In the genomic region with DNA sequence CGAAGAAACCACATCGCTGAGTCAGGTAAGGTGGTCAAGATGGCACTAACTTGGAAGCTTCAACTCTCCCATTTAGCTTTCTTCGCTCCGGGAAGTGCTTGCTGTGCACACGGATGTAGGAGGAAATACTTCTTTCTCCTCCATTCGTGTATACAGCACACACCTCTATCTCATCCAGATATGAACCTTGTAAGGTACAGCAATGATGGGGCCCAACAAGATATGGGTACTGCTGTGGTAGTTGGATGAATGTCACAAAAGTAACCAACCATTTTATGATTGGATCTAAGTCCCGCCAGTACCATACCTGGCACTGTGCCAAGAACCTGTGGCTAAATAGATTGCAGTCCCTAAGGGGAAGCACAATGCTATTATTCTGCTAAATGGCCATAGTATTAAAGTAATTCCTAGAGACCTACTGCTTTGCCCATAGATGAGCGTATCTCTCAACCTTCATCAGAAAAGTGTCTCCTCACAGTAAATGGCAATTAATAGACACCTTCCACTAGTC, we compare ENCODE assay signal across 19 mouse cellular contexts. TPM values are rescaled to one million over a fixed set of nuclear protein-coding genes. Genes with fewer than 3 reads are reported as not detected.
DNase-seq lines count a peak whose midpoint lies in the region; ATAC-seq and TF ChIP-seq lines count a peak whose summit lies in the region.
"Had no signal": no experiment of that assay in that cellular context is flagged by ENCODE, and none has a peak within 500 bp of the region (broad histone marks: within the 10 kb centered on the region; RNA-seq: fewer than 3 reads in every experiment).

No protein-coding gene starts in this region.

- peaks cover 19% of the 10 kb centered on the region; the same call in 1 of the 2 replicates for H3K79me2 ChIP-seq in macrophage (ENCODE audit: inconsistent target)
- no peaks in the 10 kb centered on the region for H3K79me2 ChIP-seq in heart, adult 2 months (replicated peaks; ENCODE audit: control insufficient read depth, insufficient read depth, low read length)

- peak; percentile 8 for DNase-seq in forebrain, embryonic 14.5 days (ENCODE audit: low spot score)
- peak; percentile 24 for DNase-seq in 3T3-L1 (ENCODE audit: low read depth, low spot score)
- peak; percentile 14 for DNase-seq in brain, embryonic 14.5 days (ENCODE audit: low read depth)
- no peak for DNase-seq in heart, adult 2 months
- DNase-seq in hindbrain, postnatal 0 days (ENCODE audit: low spot score) = no peak
- DNase-seq: adrenal gland, postnatal 36 days; layer of hippocampus, postnatal 36 days; lung, postnatal 4 days; right cerebral cortex, postnatal 4 days; thymus, postnatal 36 days had no signal

- no peak overlapping the region for H3K4me2 ChIP-seq in forebrain, embryonic 14.5 days (ENCODE audit: low read length)
- H3K4me2 ChIP-seq in forebrain, embryonic 13.5 days = no peak overlapping the region
- no peak overlapping the region for H3K4me2 ChIP-seq in hindbrain, postnatal 0 days (ENCODE audit: low read depth, low read length)

- H3K9me3 ChIP-seq in forebrain, embryonic 14.5 days (replicated peaks; ENCODE audit: control insufficient read depth, low read length) = no peaks in the 10 kb centered on the region
- no peaks in the 10 kb centered on the region for H3K9me3 ChIP-seq in forebrain, embryonic 13.5 days (replicated peaks)
- H3K9me3 ChIP-seq in hindbrain, postnatal 0 days (ENCODE audit: low read length) = no peaks in the 10 kb centered on the region
- H3K9me3 ChIP-seq: forebrain, embryonic 15.5 days; heart, embryonic 15.5 days; limb, embryonic 15.5 days; midbrain, embryonic 12.5 days; neural tube, embryonic 15.5 days had no signal

- no peaks in the 10 kb centered on the region for H3K4me1 ChIP-seq in forebrain, embryonic 14.5 days (ENCODE audit: control insufficient read depth, insufficient read depth, low read length)
- peaks cover 16% of the 10 kb centered on the region for H3K4me1 ChIP-seq in forebrain, embryonic 13.5 days
- H3K4me1 ChIP-seq in heart, adult 2 months (ENCODE audit: control insufficient read depth, insufficient read depth, low read length) = peaks cover 4% of the 10 kb centered on the region
- H3K4me1 ChIP-seq in hindbrain, postnatal 0 days (ENCODE audit: insufficient read depth, low read length) = 0 out of 2 replicates have a peak, but pooled peaks cover 6% of the 10 kb centered on the region

- H3K4me3 ChIP-seq in forebrain, embryonic 14.5 days (ENCODE audit: low read depth, low read length) = no peak overlapping the region
- H3K4me3 ChIP-seq in forebrain, embryonic 13.5 days = no peak overlapping the region
- H3K4me3 ChIP-seq in macrophage (ENCODE audit: inconsistent target) = no peak overlapping the region
- no peak overlapping the region for H3K4me3 ChIP-seq in heart, adult 2 months
- no peak overlapping the region for H3K4me3 ChIP-seq in hindbrain, postnatal 0 days (ENCODE audit: low read length)
- H3K4me3 ChIP-seq: midbrain, embryonic 12.5 days; myocyte had no signal

- intact Hi-C loops in heart, adult 2 months (cut with DNase I) = no loop called here

- 85% methylated on average over 8 of the region's 8 CpGs for WGBS in forebrain, embryonic 14.5 days
- 83% methylated on average over 8 of the region's 8 CpGs for WGBS in forebrain, embryonic 13.5 days
- WGBS in macrophage (ENCODE audit: missing documents) = 74% methylated on average over 8 of the region's 8 CpGs
- 80% methylated on average over 8 of the region's 8 CpGs for WGBS in heart, adult 2 months
- 80% methylated on average over 8 of the region's 8 CpGs for WGBS in hindbrain, postnatal 0 days

- TF ChIP-seq POLR2A in brain, embryonic 14.5 days (IDR thresholded peaks at IDR 0.05; ENCODE audit: borderline replicate concordance, extremely low read depth, insufficient read depth, insufficient read length, poor library complexity, severe bottlenecking) = no peak
- no peak for TF ChIP-seq POLR2A in heart, adult 2 months (IDR thresholded peaks at IDR 0.05; ENCODE audit: insufficient read depth, low read depth, low read length)

- 0 out of 2 replicates have a peak, but pooled peaks cover 4% of the 10 kb centered on the region for H3K27me3 ChIP-seq in forebrain, embryonic 14.5 days (replicated peaks; ENCODE audit: control insufficient read depth, insufficient read depth, low read length)
- H3K27me3 ChIP-seq in forebrain, embryonic 13.5 days = peaks cover 17% of the 10 kb centered on the region
- no peaks in the 10 kb centered on the region for H3K27me3 ChIP-seq in heart, adult 2 months (ENCODE audit: control insufficient read depth, insufficient read depth, low read length)
- no peaks in the 10 kb centered on the region for H3K27me3 ChIP-seq in hindbrain, postnatal 0 days (ENCODE audit: insufficient read depth, low read length)
- H3K27me3 ChIP-seq: heart, embryonic 15.5 days; limb, embryonic 15.5 days had no signal

- no peak for TF ChIP-seq EP300 in heart, adult 2 months (IDR thresholded peaks at IDR 0.05; ENCODE audit: insufficient read depth, low read depth, low read length)

- no peak overlapping the region for H3K9ac ChIP-seq in forebrain, embryonic 14.5 days (ENCODE audit: low read length)
- no peak overlapping the region for H3K9ac ChIP-seq in forebrain, embryonic 13.5 days
- no peak overlapping the region for H3K9ac ChIP-seq in heart, adult 2 months (ENCODE audit: low read depth, low read length)
- no peak overlapping the region for H3K9ac ChIP-seq in hindbrain, postnatal 0 days (replicated peaks; ENCODE audit: low read length)
- H3K9ac ChIP-seq: forebrain, embryonic 15.5 days; heart, embryonic 15.5 days; limb, embryonic 15.5 days; midbrain, embryonic 12.5 days; neural tube, embryonic 15.5 days had no signal

- H3K36me3 ChIP-seq in forebrain, embryonic 14.5 days (ENCODE audit: control insufficient read depth, insufficient read depth, low read length) = no peaks in the 10 kb centered on the region
- no peaks in the 10 kb centered on the region for H3K36me3 ChIP-seq in forebrain, embryonic 13.5 days (ENCODE audit: poor library complexity, severe bottlenecking)
- H3K36me3 ChIP-seq in macrophage (ENCODE audit: inconsistent target) = no peaks in the 10 kb centered on the region
- H3K36me3 ChIP-seq in heart, adult 2 months (ENCODE audit: control insufficient read depth, insufficient read depth, low read length) = no peaks in the 10 kb centered on the region
- H3K36me3 ChIP-seq in hindbrain, postnatal 0 days (ENCODE audit: insufficient read depth, low read length) = no peaks in the 10 kb centered on the region
- H3K36me3 ChIP-seq: forebrain, embryonic 15.5 days; heart, embryonic 15.5 days; limb, embryonic 15.5 days; midbrain, embryonic 12.5 days; neural tube, embryonic 15.5 days had no signal

- H3K27ac ChIP-seq in forebrain, embryonic 14.5 days (ENCODE audit: low read depth, low read length) = no peak overlapping the region
- H3K27ac ChIP-seq in forebrain, embryonic 13.5 days = no peak overlapping the region
- 0 out of 2 replicates have a peak overlapping the region, but pooled peaks have one; percentile 73 for H3K27ac ChIP-seq in macrophage
- no peak overlapping the region for H3K27ac ChIP-seq in heart, adult 2 months
- no peak overlapping the region for H3K27ac ChIP-seq in hindbrain, postnatal 0 days
- H3K27ac ChIP-seq: forebrain, embryonic 15.5 days; heart, embryonic 15.5 days; kidney, postnatal 0 days; limb, embryonic 15.5 days; midbrain, embryonic 12.5 days; neural tube, embryonic 15.5 days had no signal

- no peak for ATAC-seq in forebrain, embryonic 14.5 days
- ATAC-seq in forebrain, embryonic 13.5 days = no peak
- no peak for ATAC-seq in hindbrain, postnatal 0 days
- ATAC-seq: forebrain, embryonic 15.5 days had no signal

- TF ChIP-seq CTCF in brain, embryonic 14.5 days (IDR thresholded peaks at IDR 0.05; ENCODE audit: borderline replicate concordance, extremely low read depth, insufficient read depth, insufficient read length) = no peak
- TF ChIP-seq CTCF in heart, adult 2 months (IDR thresholded peaks at IDR 0.05) = no peak
- TF ChIP-seq CTCF in hindbrain, postnatal 0 days (IDR thresholded peaks at IDR 0.05; ENCODE audit: low read depth) = no peak

RNA-seq across cellular contexts. Expression of gene Cd302, which starts 0.9 kb away (rescaled TPM):
- polyA plus RNA-seq in forebrain, embryonic 14.5 days (2014; fragmentation: Nextera tagmentation; extraction: Ambion mirVana) = 12.2 and 12.6 TPM in 2 replicates
- polyA plus RNA-seq in forebrain, embryonic 13.5 days (2015; fragmentation: Nextera tagmentation; extraction: Ambion mirVana) = 7.5 and 9.1 TPM in 2 replicates
- 4.5 and 5.8 TPM in 2 replicates for polyA plus RNA-seq in brain, embryonic 14.5 days (2012; rRNA removed)
- total RNA-seq in macrophage (2018; cell fraction: chromatin; rRNA removed) = 10 to 100 TPM in 18 of 26 experiments, 1 to 10 TPM in 8; 5.5 to 34.4 (median 12.8) TPM
- total RNA-seq in macrophage (2018; cell fraction: cytosol; rRNA removed) = 10 to 100 TPM; 21.1 to 71.5 (median 43.6) TPM
- 10 to 100 TPM; 10.9 to 53.7 (median 23.8) TPM for total RNA-seq in macrophage (2018; cell fraction: nucleus; rRNA removed)
- polyA plus RNA-seq in macrophage (2018) = 30.9 to 53.0 TPM (median 35.0 TPM) in 3 replicates
- 10 to 100 TPM in 1 of 2 experiments, 1 to 10 TPM in 1; 9.2 to 10.6 TPM for total RNA-seq in heart, adult 2 months (2021)
- 10.2 and 11.6 TPM in 2 replicates for polyA plus RNA-seq in heart, adult 2 months (2012; rRNA removed)
- total RNA-seq in hindbrain, postnatal 0 days (2014; rRNA removed) = 4.9 and 6.6 TPM in 2 replicates
- polyA plus RNA-seq in hindbrain, postnatal 0 days (2015; fragmentation: Nextera tagmentation; extraction: Ambion mirVana) = 26.3 and 27.7 TPM in 2 replicates

Comparison
In these comparisons a context has a peak if more than half of its experiments do, and no peak if none do; other contexts are left out.
1. DNase-seq: peak in forebrain, embryonic 14.5 days (single experiment), 3T3-L1 (single experiment) and brain, embryonic 14.5 days (single experiment); none in heart, adult 2 months (0 of 2) and hindbrain, postnatal 0 days (single experiment).